Mouse (Mus musculus): Measurements from ENCODE around the gene Bcor. TPM values are rescaled to one million over a fixed set of nuclear protein-coding genes. Genes with fewer than 3 reads are reported as not detected.
A peak's percentile ranks its signal among the peaks of the same experiment; 100 is the strongest.

Bcor gene
- polyA plus RNA-seq, 1 experiment from 2014 or later = 14.7 TPM

- peak; percentile 77 for ATAC-seq
- Histone ChIP-seq H3K9ac (ENCODE audit: low read depth, low read length) (peak overlapping the region; percentile 61), H3K4me3 (ENCODE audit: low read depth, low read length) (peak overlapping the region; percentile 34), H3K9me3 (replicated peaks; ENCODE audit: control insufficient read depth, low read length, poor library complexity, severe bottlenecking) (no peaks in the 10 kb centered on the region), H3K36me3 (ENCODE audit: control insufficient read depth, insufficient read depth, low read length) (no peaks in the 10 kb centered on the region), H3K4me2 (ENCODE audit: low read length) (peak overlapping the region; percentile 63), H3K4me1 (ENCODE audit: control insufficient read depth, insufficient read depth, low read length) (peaks cover 19% of the 10 kb centered on the region), H3K27ac (ENCODE audit: low read length) (peak overlapping the region; percentile 22; the same call in 1 of the 2 replicates), H3K27me3 (ENCODE audit: control insufficient read depth, insufficient read depth, low read depth, low read length) (peaks cover 18% of the 10 kb centered on the region)
- WGBS = under 1% methylated on average over 22 of the region's 41 CpGs
These were observed 161.2 kb downstream of the Bcor start for GRCm38 (mm10) chrX:11998934-11999336.

GRCm38 (mm10) chrX:11996891-11997290 is 163.3 kb downstream of the Bcor start:
- H3K27ac ChIP-seq (ENCODE audit: low read length) = no peak overlapping the region
- ATAC-seq = no peak
- no peaks in the 10 kb centered on the region for H3K36me3 ChIP-seq (ENCODE audit: control insufficient read depth, insufficient read depth, low read length)
- no peak overlapping the region for H3K9ac ChIP-seq (ENCODE audit: low read depth, low read length)
- 91% methylated on average over 2 of the region's 2 CpGs for WGBS
- H3K4me3 ChIP-seq (ENCODE audit: low read depth, low read length) = no peak overlapping the region
- no peak overlapping the region for H3K4me2 ChIP-seq (ENCODE audit: low read length)
- no peaks in the 10 kb centered on the region for H3K9me3 ChIP-seq (replicated peaks; ENCODE audit: control insufficient read depth, low read length, poor library complexity, severe bottlenecking)
- peaks cover 18% of the 10 kb centered on the region for H3K27me3 ChIP-seq (ENCODE audit: control insufficient read depth, insufficient read depth, low read depth, low read length)
- H3K4me1 ChIP-seq (ENCODE audit: control insufficient read depth, insufficient read depth, low read length) = peaks cover 19% of the 10 kb centered on the region

- peaks cover 18% of the 10 kb centered on the region for H3K27me3 ChIP-seq (ENCODE audit: control insufficient read depth, insufficient read depth, low read depth, low read length)
- peaks cover 15% of the 10 kb centered on the region for H3K4me1 ChIP-seq (ENCODE audit: control insufficient read depth, insufficient read depth, low read length)
- no peak for ATAC-seq
- H3K4me2 ChIP-seq (ENCODE audit: low read length) = no peak overlapping the region
- H3K9ac ChIP-seq (ENCODE audit: low read depth, low read length) = no peak overlapping the region
- no peaks in the 10 kb centered on the region for H3K36me3 ChIP-seq (ENCODE audit: control insufficient read depth, insufficient read depth, low read length)
- WGBS = 70% methylated on average over 8 of the region's 8 CpGs
- no peaks in the 10 kb centered on the region for H3K9me3 ChIP-seq (replicated peaks; ENCODE audit: control insufficient read depth, low read length, poor library complexity, severe bottlenecking)
- no peak overlapping the region for H3K4me3 ChIP-seq (ENCODE audit: low read depth, low read length)
- H3K27ac ChIP-seq (ENCODE audit: low read length) = no peak overlapping the region
These were observed 163.7 kb downstream of the Bcor start for GRCm38 (mm10) chrX:11996489-11996888.

- Histone ChIP-seq H3K4me3 (ENCODE audit: low read depth, low read length) (no peak overlapping the region), H3K9me3 (replicated peaks; ENCODE audit: control insufficient read depth, low read length, poor library complexity, severe bottlenecking) (no peaks in the 10 kb centered on the region), H3K36me3 (ENCODE audit: control insufficient read depth, insufficient read depth, low read length) (no peaks in the 10 kb centered on the region), H3K4me2 (ENCODE audit: low read length) (no peak overlapping the region), H3K27me3 (ENCODE audit: control insufficient read depth, insufficient read depth, low read depth, low read length) (peaks cover 7% of the 10 kb centered on the region), H3K4me1 (ENCODE audit: control insufficient read depth, insufficient read depth, low read length) (no peaks in the 10 kb centered on the region; the same call in 1 of the 2 replicates), H3K27ac (ENCODE audit: low read length) (no peak overlapping the region), H3K9ac (ENCODE audit: low read depth, low read length) (no peak overlapping the region)
- no peak for ATAC-seq
- WGBS = 74% methylated on average over 5 of the region's 5 CpGs
These were observed 166.3 kb downstream of the Bcor start for GRCm38 (mm10) chrX:11993641-11994419.

GRCm38 (mm10) chrX:11989471-11989870 is 170.7 kb downstream of the Bcor start:
- Histone ChIP-seq H3K4me3 (ENCODE audit: low read depth, low read length) (no peak overlapping the region), H3K27ac (ENCODE audit: low read length) (no peak overlapping the region), H3K4me2 (ENCODE audit: low read length) (no peak overlapping the region), H3K27me3 (ENCODE audit: control insufficient read depth, insufficient read depth, low read depth, low read length) (no peaks in the 10 kb centered on the region; the same call in 1 of the 2 replicates), H3K9me3 (replicated peaks; ENCODE audit: control insufficient read depth, low read length, poor library complexity, severe bottlenecking) (no peaks in the 10 kb centered on the region), H3K9ac (ENCODE audit: low read depth, low read length) (no peak overlapping the region), H3K36me3 (ENCODE audit: control insufficient read depth, insufficient read depth, low read length) (no peaks in the 10 kb centered on the region), H3K4me1 (ENCODE audit: control insufficient read depth, insufficient read depth, low read length) (no peaks in the 10 kb centered on the region)
- WGBS = 70% methylated on average over 13 of the region's 13 CpGs
- no peak for ATAC-seq

GRCm38 (mm10) chrX:11988191-11988896 is 171.8 kb downstream of the Bcor start:
- H3K4me1 ChIP-seq (ENCODE audit: control insufficient read depth, insufficient read depth, low read length) = no peaks in the 10 kb centered on the region
- no peak overlapping the region for H3K9ac ChIP-seq (ENCODE audit: low read depth, low read length)
- H3K27me3 ChIP-seq (ENCODE audit: control insufficient read depth, insufficient read depth, low read depth, low read length) = no peaks in the 10 kb centered on the region; the same call in 1 of the 2 replicates
- H3K4me3 ChIP-seq (ENCODE audit: low read depth, low read length) = no peak overlapping the region
- H3K9me3 ChIP-seq (replicated peaks; ENCODE audit: control insufficient read depth, low read length, poor library complexity, severe bottlenecking) = no peaks in the 10 kb centered on the region
- no peak overlapping the region for H3K4me2 ChIP-seq (ENCODE audit: low read length)
- WGBS = 46% methylated on average over 7 of the region's 7 CpGs
- ATAC-seq = no peak
- H3K27ac ChIP-seq (ENCODE audit: low read length) = no peak overlapping the region
- no peaks in the 10 kb centered on the region for H3K36me3 ChIP-seq (ENCODE audit: control insufficient read depth, insufficient read depth, low read length)

GRCm38 (mm10) chrX:11987602-11988001 is 172.6 kb downstream of the Bcor start:
- Histone ChIP-seq H3K4me1 (ENCODE audit: control insufficient read depth, insufficient read depth, low read length) (no peaks in the 10 kb centered on the region), H3K4me2 (ENCODE audit: low read length) (no peak overlapping the region), H3K27ac (ENCODE audit: low read length) (no peak overlapping the region), H3K27me3 (ENCODE audit: control insufficient read depth, insufficient read depth, low read depth, low read length) (no peaks in the 10 kb centered on the region; the same call in 1 of the 2 replicates), H3K36me3 (ENCODE audit: control insufficient read depth, insufficient read depth, low read length) (no peaks in the 10 kb centered on the region), H3K4me3 (ENCODE audit: low read depth, low read length) (no peak overlapping the region), H3K9me3 (replicated peaks; ENCODE audit: control insufficient read depth, low read length, poor library complexity, severe bottlenecking) (no peaks in the 10 kb centered on the region), H3K9ac (ENCODE audit: low read depth, low read length) (no peak overlapping the region)
- no peak for ATAC-seq
- 46% methylated on average over 7 of the region's 7 CpGs for WGBS
